Mouse (Mus musculus): ENCODE results near the gene Selenok.

The Selenok gene

GRCm38 (mm10) chr14:29996000-29996751 is 28.1 kb downstream of the Selenok start:
- peak in 1 of 2 experiments; percentile 35 for DNase-seq (ENCODE audit: low spot score in 2 of 2)

DNA sequence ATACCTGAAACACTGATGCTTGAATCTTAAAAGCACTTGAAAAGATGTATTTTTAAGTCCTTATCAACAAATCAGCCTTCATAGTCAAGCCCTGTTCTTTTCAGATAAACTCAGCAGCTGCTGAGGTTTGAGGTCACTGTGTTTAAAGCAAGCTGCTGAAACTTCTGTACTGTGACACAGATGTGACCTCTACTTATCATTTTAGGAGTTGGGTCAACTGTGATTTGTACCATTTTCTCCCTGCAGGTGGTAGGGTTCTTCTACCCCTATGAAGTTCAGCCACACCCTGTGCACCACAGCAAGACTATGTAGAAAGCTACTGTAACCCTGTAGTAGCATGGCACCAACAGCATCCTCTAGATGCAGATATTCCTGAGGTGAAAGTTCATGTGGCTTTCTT is 29.2 kb downstream of the Selenok start:
- no peak for DNase-seq (ENCODE audit: low spot score in 2 of 2)

DNA sequence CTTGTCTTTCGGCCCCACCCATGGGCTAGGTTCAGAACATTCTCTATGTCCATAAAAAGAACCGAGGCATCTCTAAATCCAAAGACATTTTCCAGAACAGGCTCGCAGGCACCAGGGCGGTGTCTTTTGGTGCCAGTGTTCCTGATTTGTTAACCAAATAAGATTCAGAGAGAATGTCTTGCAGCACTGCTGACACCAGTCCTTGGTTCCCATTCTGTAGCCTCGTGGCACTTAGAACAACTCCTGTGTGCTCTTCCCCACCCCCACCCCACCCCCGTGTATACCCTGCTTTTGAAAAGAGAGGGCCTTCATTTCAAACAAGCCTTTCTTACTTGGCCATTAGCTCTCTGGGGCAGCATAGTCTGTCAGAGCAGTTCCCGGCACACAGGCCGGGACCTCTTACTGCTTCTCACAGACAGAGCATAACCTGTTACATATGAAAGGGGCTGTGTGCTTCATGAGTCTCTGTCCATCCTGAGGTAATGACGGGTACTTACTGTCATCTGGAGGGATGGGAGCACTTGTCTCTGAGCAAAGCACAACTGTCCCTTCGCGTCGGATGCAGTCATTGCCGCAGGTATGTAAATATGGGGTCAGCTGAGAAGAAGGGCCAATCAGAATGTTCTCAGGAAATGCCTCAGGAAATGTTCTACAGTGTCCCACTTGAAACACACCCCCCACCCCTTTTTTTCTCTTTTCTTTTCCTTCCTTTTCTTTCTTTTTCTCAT is 30.8 kb downstream of the Selenok start:
- DNase-seq (ENCODE audit: low spot score in 2 of 2): no peak

DNA sequence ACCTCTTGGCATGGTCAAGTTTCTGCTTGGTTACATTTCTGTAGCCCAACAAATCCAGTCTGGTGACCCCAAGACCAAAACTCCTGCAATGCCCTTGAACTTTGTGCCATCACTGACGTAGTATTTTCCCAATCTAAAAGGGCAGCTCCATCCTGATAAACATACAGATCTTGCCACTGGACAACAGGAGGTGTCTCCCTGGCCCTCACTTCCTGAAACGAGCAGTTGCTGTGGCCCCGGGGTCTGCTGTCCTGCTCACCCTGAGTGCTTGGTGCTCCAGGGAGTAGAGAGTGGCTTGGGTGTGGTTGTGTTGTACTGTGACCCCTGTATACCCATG is 31.3 kb downstream of the Selenok start:
- no peak for DNase-seq (ENCODE audit: low spot score in 2 of 2)

DNA sequence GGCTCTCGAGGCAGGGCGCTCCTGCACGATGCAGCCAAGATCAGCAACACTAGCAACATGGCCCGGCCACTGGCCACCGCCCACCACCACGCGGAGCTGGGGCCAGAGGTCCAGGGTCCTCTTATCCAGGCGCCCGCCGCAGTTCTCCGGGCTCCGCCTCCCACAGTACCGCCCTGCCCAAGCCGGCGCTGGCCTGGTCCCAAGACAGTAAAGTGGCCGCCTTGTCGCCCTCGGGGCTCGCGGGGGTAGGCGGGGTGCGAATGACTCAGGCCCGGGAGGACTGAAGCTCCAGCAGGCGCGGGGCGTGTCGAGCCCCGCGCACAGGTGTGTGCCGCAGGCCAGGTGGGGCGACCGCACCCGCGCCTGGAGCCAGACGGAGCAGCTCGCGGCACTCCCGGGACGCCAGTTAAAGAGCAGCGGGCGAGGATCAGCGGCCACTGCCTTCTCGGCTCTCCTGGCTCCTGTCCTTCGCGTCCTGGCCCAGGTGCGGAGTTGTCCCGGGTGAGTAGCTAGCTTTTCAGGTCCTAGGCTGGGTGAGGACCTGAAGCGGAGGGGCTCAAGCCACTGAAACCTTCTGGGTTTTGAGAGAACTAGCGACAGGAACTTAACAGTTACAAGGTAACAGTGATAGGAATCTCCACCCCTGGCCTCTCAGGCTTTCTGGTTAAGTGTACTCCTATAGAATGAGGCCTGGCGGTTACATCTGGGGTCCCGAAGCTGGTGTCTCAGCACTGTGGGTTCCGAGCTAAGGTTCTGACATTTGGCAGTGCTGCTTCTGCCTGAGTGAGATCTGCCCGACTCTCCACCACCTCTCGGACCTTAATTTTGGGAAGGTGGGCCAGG is 40.8 kb downstream of the Selenok start, which contains the start of the genes Il17rb and Chdh:
Gene Il17rb, minus strand, starts transcription at position 164 of the 843 bp plus-strand sequence.
Gene Chdh, plus strand, starts transcription at position 291 of the 843 bp plus-strand sequence.
- DNase-seq (ENCODE audit: low spot score in 2 of 2): no peak

- DNase-seq (ENCODE audit: low spot score in 2 of 2): peak in 1 of 2 experiments; percentile 59
Measured at GRCm38 (mm10) chr14:30009864-30010560, 41.9 kb downstream of the Selenok start.

DNA sequence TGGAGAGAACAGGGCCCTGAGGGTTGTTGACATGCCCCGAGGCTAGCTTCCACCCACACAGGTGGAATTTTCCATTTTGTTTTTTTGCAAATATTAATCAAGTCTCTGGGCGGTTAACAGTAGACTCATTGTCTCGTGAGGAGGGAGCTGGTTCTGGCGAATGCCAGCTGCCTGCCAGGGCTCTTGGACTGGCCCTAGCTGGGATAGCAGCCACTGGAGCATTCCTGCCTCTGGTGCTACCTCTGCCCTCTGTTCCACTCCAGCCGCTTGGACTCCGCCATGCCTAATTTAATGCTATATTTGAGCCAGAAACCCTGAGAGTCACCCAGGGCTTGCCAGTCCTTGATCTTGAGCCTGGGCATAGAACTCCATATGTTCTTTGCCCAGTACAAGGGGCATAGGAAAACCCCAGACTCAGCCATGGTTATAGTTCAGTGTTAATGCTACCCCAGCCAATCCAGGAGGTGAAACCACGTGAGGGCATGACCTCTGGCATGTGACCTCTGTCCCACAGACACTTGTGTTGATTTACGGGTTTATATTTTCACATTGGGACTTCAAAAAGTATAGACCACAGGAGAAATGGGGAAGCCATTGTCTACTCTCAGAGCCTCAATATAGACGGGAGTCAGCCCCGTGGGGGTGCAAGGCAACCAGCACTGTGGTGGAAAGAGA is 43.9 kb downstream of the Selenok start:
- no peak for DNase-seq (ENCODE audit: low spot score in 2 of 2)

- DNase-seq (ENCODE audit: low spot score in 2 of 2): no peak
Measured at GRCm38 (mm10) chr14:30014487-30014886, 46.4 kb downstream of the Selenok start.

DNA sequence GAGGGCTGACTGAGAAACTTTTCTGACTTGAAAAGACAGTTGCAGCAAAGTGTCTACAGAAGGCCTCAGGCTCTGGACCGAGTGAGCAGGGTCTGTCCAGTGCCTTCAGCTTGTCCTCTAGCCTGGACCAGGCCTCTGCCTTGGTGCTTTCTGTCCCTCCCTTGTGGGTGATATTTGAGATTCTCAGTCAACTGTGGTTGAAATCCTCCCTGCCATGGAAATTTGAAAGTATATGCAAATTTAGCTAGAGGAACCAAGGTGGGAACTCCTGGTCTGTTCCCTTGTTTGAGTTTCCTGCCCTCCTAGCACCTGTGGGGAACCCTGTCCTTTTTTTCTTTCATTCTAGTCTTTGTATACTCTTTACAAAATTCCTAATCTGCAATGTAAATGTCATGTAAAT is 46.9 kb downstream of the Selenok start:
- no peak for DNase-seq (ENCODE audit: low spot score in 2 of 2)

DNA sequence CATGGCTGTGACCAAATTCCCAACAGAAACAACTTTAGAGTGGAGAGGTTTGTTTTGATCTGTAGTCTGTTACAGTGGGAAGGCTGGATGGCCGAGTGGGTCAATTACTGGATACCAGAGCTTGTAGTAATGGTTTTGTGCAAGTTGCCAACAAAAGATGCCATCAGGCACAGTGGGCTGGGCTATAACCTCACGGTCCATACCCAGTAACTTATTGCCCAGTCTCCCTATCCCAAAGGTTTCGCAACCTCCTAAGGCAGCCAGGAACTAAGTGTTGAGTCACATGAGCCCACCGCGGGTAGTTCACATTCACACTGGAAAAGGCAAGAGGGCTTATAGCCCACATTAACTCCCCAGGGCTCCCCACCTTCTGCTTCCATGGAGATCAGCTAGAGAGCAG is 48.6 kb downstream of the Selenok start:
- DNase-seq (ENCODE audit: low spot score in 2 of 2): no peak

GRCm38 (mm10) chr14:30017794-30018462 is 49.8 kb downstream of the Selenok start:
- no peak for DNase-seq (ENCODE audit: low spot score in 2 of 2)

- DNase-seq (ENCODE audit: low spot score in 2 of 2): no peak
Measured at GRCm38 (mm10) chr14:30018463-30018801, 50.3 kb downstream of the Selenok start.

- no peak for DNase-seq (ENCODE audit: low spot score in 2 of 2)
Measured at GRCm38 (mm10) chr14:30018846-30019245, 50.7 kb downstream of the Selenok start.

DNA sequence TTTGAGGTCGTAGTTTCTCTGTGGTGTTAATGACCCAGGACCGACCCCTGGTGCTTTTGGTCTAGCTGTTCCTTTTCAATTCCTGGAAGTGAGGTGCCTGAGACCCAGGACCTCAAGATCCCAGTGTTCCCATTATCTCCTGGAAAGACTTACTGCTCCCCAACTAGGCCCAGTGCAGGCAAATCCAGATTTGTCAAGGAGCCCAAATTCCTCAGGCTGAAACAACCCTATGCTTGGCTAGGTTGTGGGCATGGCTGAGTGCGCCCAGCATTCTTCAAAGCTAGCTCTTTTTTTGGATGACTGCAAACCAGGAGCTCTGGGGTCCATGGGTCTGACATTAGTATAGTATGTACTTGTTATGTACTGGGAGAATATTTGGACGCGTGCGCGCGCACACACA is 51.3 kb downstream of the Selenok start:
- DNase-seq (ENCODE audit: low spot score in 2 of 2): no peak

GRCm38 (mm10) chr14:30019792-30020575 is 51.9 kb downstream of the Selenok start:
- no peak for DNase-seq (ENCODE audit: low spot score in 2 of 2)

GRCm38 (mm10) chr14:30022471-30022870 is 54.4 kb downstream of the Selenok start:
- DNase-seq (ENCODE audit: low spot score in 2 of 2): no peak

GRCm38 (mm10) chr14:30024387-30024786 is 56.3 kb downstream of the Selenok start:
- no peak for DNase-seq (ENCODE audit: low spot score in 2 of 2)

All from right cerebral cortex, adult 2 months (tissue).